Mouse (Mus musculus) lung, adult 2 months (tissue): ENCODE data around the gene Optc. TPM values are rescaled to one million over a fixed set of nuclear protein-coding genes. Genes with fewer than 3 reads are reported as not detected.

Experiments used
- DNase-seq: peaks from one replicate; pipeline ENCODE4 v3.0.0; 2022
- H3K4me1 ChIP-seq: fragments of 200-500 bp; 2 replicates; pipeline ENCODE4 v1.6.1; 2011; ENCODE audit warnings: low read length; ENCODE audit not compliant: control insufficient read depth, insufficient read depth
- H3K4me3 ChIP-seq: fragments of 200-500 bp; replicated peaks from 2 replicates; pipeline ENCODE3; 2011; ENCODE audit warnings: low read depth, mild to moderate bottlenecking, control low read depth, low read length; ENCODE audit errors: extremely low read depth
- CTCF ChIP-seq: fragments of 200-500 bp; IDR thresholded peaks from 2 replicates; pipeline ENCODE4 v1.5.1; 2011; ENCODE audit warnings: mild to moderate bottlenecking, low read length, control low read depth; ENCODE audit not compliant: insufficient read depth
- POLR2A ChIP-seq: fragments of 200-500 bp; IDR thresholded peaks from 2 replicates; pipeline ENCODE4 v1.6.1; 2011; ENCODE audit warnings: low read depth, mild to moderate bottlenecking, control low read depth, low read length, borderline replicate concordance; ENCODE audit errors: extremely low read depth
- WGBS: fragments of 180-500 bp; shearing (Covaris S2); methylation state at CpG from one replicate; pipeline ENCODE4 v1.1.7; 2018; 5-methylcytosine and 5-hydroxymethylcytosine counted together
- polyA plus RNA-seq: library from polyadenylated mRNA; depleted of rRNA; stranded (reverse); fragments of >200 nt; gene quantifications from 2 replicates; pipeline ENCODE4 v1.2.3, GENCODE M21; 2012

Gene Optc
- polyA plus RNA-seq, 1 experiment: 3.1 TPM

DNA sequence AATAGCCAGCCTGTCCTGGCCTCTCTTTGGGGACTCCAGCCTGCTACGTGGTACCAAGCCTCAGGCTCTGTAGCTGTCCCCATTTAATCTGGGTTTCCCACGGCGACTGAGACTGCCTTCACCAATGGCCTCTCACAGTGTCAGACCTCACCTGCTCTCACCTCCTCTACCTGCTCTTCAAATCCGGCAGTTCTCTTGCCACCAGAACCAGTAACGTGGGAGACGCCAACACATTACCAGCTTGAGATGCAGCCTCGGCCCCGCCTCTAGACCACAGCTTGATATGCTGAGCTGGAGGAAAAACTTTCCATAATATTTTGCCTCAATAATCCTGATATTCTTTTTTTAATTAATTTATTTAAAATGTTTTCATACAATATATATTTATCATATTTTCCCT is 31.9 kb upstream of the Optc start:
- no peak for DNase-seq
- WGBS: 87% methylated on average over 8 of the region's 8 CpGs
- no peak overlapping the region for H3K4me3 ChIP-seq
- peaks cover 9% of the 10 kb centered on the region for H3K4me1 ChIP-seq
- TF ChIP-seq CTCF (no peak), POLR2A (no peak)

- no peak for TF ChIP-seq POLR2A
- no peak for TF ChIP-seq CTCF
- 64% methylated on average over 3 of the region's 3 CpGs for WGBS
- peaks cover 9% of the 10 kb centered on the region for H3K4me1 ChIP-seq
- no peak overlapping the region for H3K4me3 ChIP-seq
- no peak for DNase-seq
These were observed 28.4 kb upstream of the Optc start for GRCm38 (mm10) chr1:133936169-133936568.

DNA sequence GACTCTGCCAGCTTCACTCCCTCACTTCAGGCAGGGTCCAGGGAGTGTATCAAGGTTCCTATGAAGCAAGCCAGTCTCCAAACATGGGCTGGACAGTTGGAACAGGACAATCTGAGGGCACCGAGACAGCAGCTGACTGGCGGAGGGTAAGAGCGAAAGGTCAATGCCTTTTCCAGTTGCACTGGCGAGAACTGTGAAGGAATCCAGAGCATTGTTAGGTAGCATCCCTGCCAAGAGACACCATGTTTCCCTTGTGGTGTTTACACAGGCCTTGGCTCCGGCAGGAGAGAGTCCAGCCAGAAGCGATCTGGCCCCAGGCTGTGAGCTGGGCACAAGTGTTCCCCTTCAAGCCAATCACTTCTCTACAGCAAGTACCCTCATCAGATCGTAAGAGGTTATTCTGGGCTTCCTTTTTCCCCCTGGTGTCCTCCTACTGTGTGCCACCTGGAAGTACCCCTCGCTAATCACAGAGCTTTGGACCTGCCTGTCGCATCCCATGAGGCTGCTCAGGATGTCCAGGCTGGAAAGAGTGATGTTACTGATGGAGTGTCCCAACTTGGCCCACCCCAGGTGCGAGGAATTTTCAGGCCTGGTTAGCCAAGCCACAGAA is 26.7 kb upstream of the Optc start:
- WGBS: 46% methylated on average over 10 of the region's 10 CpGs
- TF ChIP-seq CTCF (no peak), POLR2A (no peak)
- Histone ChIP-seq H3K4me1 (peaks cover 9% of the 10 kb centered on the region), H3K4me3 (no peak overlapping the region)
- no peak for DNase-seq

DNA sequence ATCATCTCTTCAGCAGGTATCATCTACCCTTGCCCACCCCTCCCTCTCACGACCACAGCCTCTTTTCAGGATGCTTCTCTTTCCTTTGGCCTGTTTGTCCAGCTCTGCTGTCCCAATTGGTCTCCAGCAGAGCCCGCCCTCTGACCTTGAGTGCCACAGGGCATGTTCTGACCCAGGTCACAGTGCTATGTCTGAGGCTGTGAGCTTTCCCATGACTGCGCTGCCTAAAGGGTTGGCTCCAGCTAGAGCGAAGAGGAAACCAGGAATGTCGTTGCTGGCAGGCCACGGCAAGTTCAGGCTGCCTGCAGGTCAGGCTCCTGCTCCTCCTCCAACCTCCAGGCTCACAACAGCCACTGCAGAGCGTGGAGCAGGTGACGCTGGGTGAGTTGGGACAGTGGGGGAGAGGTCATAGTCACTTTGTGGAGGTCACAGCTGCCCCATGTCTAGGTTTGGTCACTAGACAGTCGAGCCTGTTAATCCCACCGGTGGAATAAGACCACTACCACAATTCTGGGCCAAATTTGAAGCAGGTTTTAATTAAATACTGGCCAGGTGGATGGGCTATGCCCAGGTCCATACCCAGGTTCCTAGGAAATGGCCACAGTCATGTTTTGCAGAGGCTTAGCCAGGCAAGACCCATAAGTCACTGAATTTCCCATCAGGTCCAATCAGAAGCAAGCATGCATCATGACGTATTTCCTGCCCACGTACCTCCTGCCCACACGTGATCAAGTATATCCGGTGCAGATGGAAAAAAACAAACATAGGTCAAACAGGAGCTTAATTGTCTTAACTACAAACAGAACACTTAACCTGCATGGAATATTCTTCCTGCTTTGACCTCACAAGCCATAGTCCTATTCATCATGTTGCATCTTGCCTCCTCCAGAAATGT is 25.7 kb upstream of the Optc start:
- H3K4me1 ChIP-seq: peaks cover 9% of the 10 kb centered on the region
- 63% methylated on average over 14 of the region's 14 CpGs for WGBS
- TF ChIP-seq POLR2A (no peak), CTCF (no peak)
- DNase-seq: no peak
- no peak overlapping the region for H3K4me3 ChIP-seq

- Histone ChIP-seq H3K4me3 (no peak overlapping the region), H3K4me1 (peaks cover 9% of the 10 kb centered on the region)
- WGBS: 56% methylated on average over 3 of the region's 3 CpGs
- no peak for DNase-seq
- TF ChIP-seq CTCF (no peak), POLR2A (no peak)
These were observed 22.2 kb upstream of the Optc start for GRCm38 (mm10) chr1:133929980-133930379.

DNA sequence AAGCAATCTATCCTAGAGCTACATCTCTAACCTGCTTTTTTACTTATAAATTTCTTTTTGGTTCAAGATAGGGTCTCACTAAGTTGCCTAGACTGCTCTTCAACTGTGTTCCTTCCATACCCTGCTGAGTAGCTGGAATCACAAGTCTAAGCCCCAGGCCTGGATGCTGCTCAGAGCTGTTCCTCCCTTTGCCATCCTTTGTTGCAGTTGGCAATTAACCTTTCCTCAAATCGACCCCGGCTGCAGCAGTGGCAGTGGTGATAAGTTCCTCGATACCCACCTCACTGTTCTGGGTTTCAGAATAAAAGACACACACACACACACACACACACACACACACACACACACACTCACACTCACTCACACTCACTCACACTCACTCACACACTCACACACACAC is 17.4 kb upstream of the Optc start:
- 95% methylated on average over 3 of the region's 3 CpGs for WGBS
- TF ChIP-seq CTCF (no peak), POLR2A (no peak)

DNA sequence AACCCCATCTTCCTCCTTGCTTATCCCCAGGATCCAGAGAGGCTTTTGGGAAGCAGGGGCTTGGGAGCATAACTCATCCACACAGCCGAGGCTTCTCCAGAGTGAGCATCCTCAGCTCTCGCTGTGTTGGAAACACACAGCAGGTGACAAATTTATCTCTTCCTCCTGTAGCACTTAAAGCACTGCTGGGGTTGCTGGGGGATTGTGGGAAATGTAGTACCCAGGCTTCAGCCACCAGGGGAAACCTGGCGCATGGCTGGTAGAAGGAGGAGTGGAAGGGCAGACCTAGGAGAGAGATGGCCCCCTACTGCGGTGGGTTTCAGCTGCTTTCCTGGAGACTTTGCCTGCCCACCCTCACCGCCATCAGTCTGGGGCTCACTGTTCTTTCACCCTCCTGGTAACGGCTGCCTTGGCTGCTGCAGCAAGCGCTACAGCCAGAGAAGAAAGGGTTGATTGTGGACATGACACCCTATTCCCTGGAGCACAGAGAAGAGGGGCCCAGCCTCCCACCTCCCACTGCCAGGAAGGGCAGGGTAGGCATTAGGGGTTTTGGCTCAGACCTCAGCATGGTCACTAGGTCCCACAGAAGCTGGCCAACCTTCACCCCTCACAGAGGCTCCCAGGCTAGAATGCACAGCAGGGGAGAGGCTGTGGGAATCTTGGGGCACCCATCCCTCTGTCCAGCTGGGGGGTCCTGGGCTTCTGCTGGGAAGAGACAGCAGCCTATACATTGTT is 16.5 kb upstream of the Optc start:
- WGBS: 64% methylated on average over 7 of the region's 7 CpGs
- peaks cover 13% of the 10 kb centered on the region for H3K4me1 ChIP-seq
- TF ChIP-seq POLR2A: no peak
- 0 out of 2 replicates have a peak, but pooled peaks have one; percentile 3 for TF ChIP-seq CTCF
- H3K4me3 ChIP-seq: no peak overlapping the region
- DNase-seq: no peak

More for the DNA sequence above, 17.4 kb upstream of the Optc start:
- H3K4me3 ChIP-seq: no peak overlapping the region
- H3K4me1 ChIP-seq: peaks cover 13% of the 10 kb centered on the region
- DNase-seq: no peak

- TF ChIP-seq CTCF: no peak
- TF ChIP-seq POLR2A: no peak
- WGBS: 98% methylated on average over 5 of the region's 5 CpGs
- peaks cover 17% of the 10 kb centered on the region for H3K4me1 ChIP-seq
- H3K4me3 ChIP-seq: no peak overlapping the region
- no peak for DNase-seq
These were observed 15.3 kb upstream of the Optc start for GRCm38 (mm10) chr1:133923071-133923470.

DNA sequence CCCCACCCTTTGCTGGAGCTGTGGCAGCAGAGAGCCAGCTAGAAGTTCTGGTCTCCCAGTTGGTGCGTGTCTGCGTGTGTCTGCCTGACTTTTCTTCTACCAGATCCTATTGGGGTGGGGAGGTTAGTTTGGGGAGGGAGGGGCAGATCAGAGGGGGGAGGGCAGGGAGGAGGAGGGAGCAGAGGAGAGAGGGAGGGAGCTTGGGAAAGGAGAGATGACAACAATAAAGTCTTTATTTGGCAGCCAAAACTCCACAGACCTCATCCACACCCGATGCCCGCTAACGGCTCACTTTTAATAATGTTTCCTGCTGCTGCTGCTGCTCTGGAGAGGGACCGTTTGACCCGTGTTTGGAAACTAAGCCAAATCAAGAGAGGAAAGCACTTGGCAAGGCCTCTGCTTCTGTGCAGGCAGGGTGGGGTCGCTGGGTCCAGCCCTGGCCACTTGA is 13.5 kb upstream of the Optc start, which contains the start of gene Prelp:
TSS of gene Prelp (minus strand) at position 111 of the 448 bp plus-strand sequence.
- 14% methylated on average over 8 of the region's 8 CpGs for WGBS
- peak; percentile 64 for DNase-seq
- peaks cover 30% of the 10 kb centered on the region for H3K4me1 ChIP-seq
- peak within 1 kb of the TSS; percentile 83 for H3K4me3 ChIP-seq
- TF ChIP-seq CTCF: no peak
- TF ChIP-seq POLR2A: peak; percentile 86; the same call in 1 of the 2 replicates

GRCm38 (mm10) chr1:133920876-133921275 is 13.1 kb upstream of the Optc start:
- no peak for DNase-seq
- 23% methylated on average over 3 of the region's 3 CpGs for WGBS
- peaks cover 34% of the 10 kb centered on the region for H3K4me1 ChIP-seq
- H3K4me3 ChIP-seq: peak overlapping the region; percentile 83
- TF ChIP-seq CTCF (no peak), POLR2A (no peak)
